Mouse (Mus musculus) limb, embryonic 13.5 days (tissue): ENCODE data around the gene Lsmem1. TPM values are rescaled to one million over a fixed set of nuclear protein-coding genes. Genes with fewer than 3 reads are reported as not detected.
A peak's percentile ranks its signal among the peaks of the same experiment; 100 is the strongest.

Experiments used
- ATAC-seq: fragments of 200-750 bp; cut with Nextera tagmentation; 2 replicates; pipeline ENCODE4 v1.8.0; 2017; ENCODE audit warnings: low read depth, moderate number of reproducible peaks, moderate TSS enrichment; ENCODE audit not compliant: low FRiP score
- H3K27ac ChIP-seq: fragments of 300-500 bp; sonication (generic); 2 replicates; pipeline ENCODE4 v1.5.1; 2015; ENCODE audit warnings: inconsistent platforms, mild to moderate bottlenecking, moderate library complexity
- H3K27me3 ChIP-seq: fragments of 300-500 bp; sonication (generic); 2 replicates; pipeline ENCODE4 v1.6.1; 2015; ENCODE audit warnings: mild to moderate bottlenecking, inconsistent platforms
- H3K36me3 ChIP-seq: fragments of 300-500 bp; sonication (generic); 2 replicates; pipeline ENCODE4 v1.6.1; 2015; ENCODE audit warnings: inconsistent platforms, mild to moderate bottlenecking, moderate library complexity
- H3K4me1 ChIP-seq: fragments of 300-500 bp; sonication (generic); 2 replicates; pipeline ENCODE4 v1.6.1; 2015; ENCODE audit warnings: inconsistent platforms
- H3K4me2 ChIP-seq: fragments of 300-500 bp; sonication (generic); replicated peaks from 2 replicates; pipeline ENCODE4 v1.6.1; 2015; ENCODE audit warnings: inconsistent platforms, mild to moderate bottlenecking, moderate library complexity
- H3K4me3 ChIP-seq: fragments of 300-500 bp; sonication (generic); 2 replicates; pipeline ENCODE4 v1.5.1; 2015; ENCODE audit warnings: moderate library complexity, mild to moderate bottlenecking, inconsistent platforms
- H3K9ac ChIP-seq: fragments of 300-500 bp; sonication (generic); 2 replicates; pipeline ENCODE4 v1.6.1; 2015; ENCODE audit warnings: mild to moderate bottlenecking, inconsistent platforms
- H3K9me3 ChIP-seq: fragments of 300-500 bp; sonication (generic); 2 replicates; pipeline ENCODE4 v1.6.1; 2016; ENCODE audit warnings: inconsistent platforms
- WGBS: fragments of 180-500 bp; shearing (Covaris S2); methylation state at CpG from one replicate; pipeline ENCODE4 v1.1.7; 2015; 5-methylcytosine and 5-hydroxymethylcytosine counted together
- polyA plus RNA-seq: library from polyadenylated mRNA; unstranded; fragments of >200 nt; fragmentation: Nextera tagmentation; extraction: Ambion mirVana; gene quantifications from 2 replicates; pipeline ENCODE4 v1.2.1, GENCODE M21; 2015

Gene Lsmem1
- 0.67 and 1.3 TPM in 2 replicates for polyA plus RNA-seq

GRCm38 (mm10) chr12:40199302-40199701 is at the start of gene Lsmem1:
Gene Lsmem1 (minus strand): TSS chr12:40199490.
- no peak within 1 kb of the TSS for H3K9ac ChIP-seq
- peak; percentile 59; the same call in 1 of the 2 replicates for ATAC-seq
- 42% methylated on average over 8 of the region's 8 CpGs for WGBS
- H3K36me3 ChIP-seq, result peaks cover 24% of the 10 kb centered on the region
- no peak within 1 kb of the TSS for H3K4me3 ChIP-seq
- H3K4me2 ChIP-seq, result peak within 1 kb of the TSS; percentile 29; the same call in 1 of the 2 replicates
- no peak within 1 kb of the TSS for H3K27ac ChIP-seq
- peaks cover 8% of the 10 kb centered on the region; the same call in 1 of the 2 replicates for H3K4me1 ChIP-seq
- H3K9me3 ChIP-seq, result no peaks in the 10 kb centered on the region
- H3K27me3 ChIP-seq, result no peaks in the 10 kb centered on the region

GRCm38 (mm10) chr12:40248454-40249180 is 49.3 kb upstream of the Lsmem1 start, which contains the start of gene Ifrd1:
Gene Ifrd1 (minus strand): TSS chr12:40248504.
- no peak within 1 kb of the TSS for H3K27ac ChIP-seq
- H3K4me1 ChIP-seq, result peaks cover 17% of the 10 kb centered on the region

GRCm38 (mm10) chr12:40247976-40248375 is 48.7 kb upstream of the Lsmem1 start:
- Histone ChIP-seq H3K9me3 (no peaks in the 10 kb centered on the region), H3K9ac (no peak overlapping the region), H3K4me1 (peaks cover 17% of the 10 kb centered on the region), H3K36me3 (no peaks in the 10 kb centered on the region), H3K4me2 (no peak overlapping the region), H3K4me3 (no peak overlapping the region), H3K27ac (no peak overlapping the region), H3K27me3 (no peaks in the 10 kb centered on the region)
- 79% methylated on average over 6 of the region's 6 CpGs for WGBS
- ATAC-seq, result peak; percentile 32

More at GRCm38 (mm10) chr12:40248454-40249180, 49.3 kb upstream of the Lsmem1 start, which contains the start of gene Ifrd1:
- 54% methylated on average over 5 of the region's 5 CpGs for WGBS
- Histone ChIP-seq H3K4me3 (no peak within 1 kb of the TSS), H3K4me2 (no peak within 1 kb of the TSS), H3K27me3 (no peaks in the 10 kb centered on the region), H3K9me3 (no peaks in the 10 kb centered on the region), H3K9ac (no peak within 1 kb of the TSS), H3K36me3 (no peaks in the 10 kb centered on the region)
- no peak for ATAC-seq

GRCm38 (mm10) chr12:40247384-40247783 is 48.1 kb upstream of the Lsmem1 start:
- H3K27me3 ChIP-seq, result no peaks in the 10 kb centered on the region
- H3K27ac ChIP-seq, result no peak overlapping the region
- no peak overlapping the region for H3K4me2 ChIP-seq
- no peaks in the 10 kb centered on the region for H3K36me3 ChIP-seq
- no peaks in the 10 kb centered on the region for H3K9me3 ChIP-seq
- no peak for ATAC-seq
- H3K4me1 ChIP-seq, result peaks cover 17% of the 10 kb centered on the region
- WGBS, result 61% methylated on average over 4 of the region's 4 CpGs
- no peak overlapping the region for H3K4me3 ChIP-seq
- H3K9ac ChIP-seq, result no peak overlapping the region

GRCm38 (mm10) chr12:40245434-40245970 is 46.2 kb upstream of the Lsmem1 start:
- Histone ChIP-seq H3K4me3 (no peak overlapping the region), H3K27ac (no peak overlapping the region), H3K4me1 (peaks cover 20% of the 10 kb centered on the region), H3K4me2 (no peak overlapping the region), H3K36me3 (no peaks in the 10 kb centered on the region), H3K27me3 (no peaks in the 10 kb centered on the region), H3K9ac (no peak overlapping the region), H3K9me3 (no peaks in the 10 kb centered on the region)
- no peak for ATAC-seq
- WGBS, result 86% methylated on average over 7 of the region's 7 CpGs

GRCm38 (mm10) chr12:40244926-40245325 is 45.6 kb upstream of the Lsmem1 start:
- H3K4me1 ChIP-seq, result peaks cover 20% of the 10 kb centered on the region
- H3K27ac ChIP-seq, result no peak overlapping the region
- no peak overlapping the region for H3K9ac ChIP-seq
- H3K36me3 ChIP-seq, result no peaks in the 10 kb centered on the region
- no peak overlapping the region for H3K4me2 ChIP-seq
- 86% methylated on average over 5 of the region's 5 CpGs for WGBS
- no peaks in the 10 kb centered on the region for H3K27me3 ChIP-seq
- H3K9me3 ChIP-seq, result no peaks in the 10 kb centered on the region
- ATAC-seq, result no peak
- no peak overlapping the region for H3K4me3 ChIP-seq

- no peak for ATAC-seq
- no peak overlapping the region for H3K4me2 ChIP-seq
- no peaks in the 10 kb centered on the region for H3K27me3 ChIP-seq
- H3K4me3 ChIP-seq, result no peak overlapping the region
- 61% methylated on average over 11 of the region's 11 CpGs for WGBS
- no peaks in the 10 kb centered on the region for H3K36me3 ChIP-seq
- H3K27ac ChIP-seq, result no peak overlapping the region
- H3K4me1 ChIP-seq, result peaks cover 17% of the 10 kb centered on the region
- H3K9ac ChIP-seq, result no peak overlapping the region
- H3K9me3 ChIP-seq, result no peaks in the 10 kb centered on the region
Observed at GRCm38 (mm10) chr12:40243821-40244221, 44.5 kb upstream of the Lsmem1 start.

- Histone ChIP-seq H3K27me3 (no peaks in the 10 kb centered on the region), H3K36me3 (no peaks in the 10 kb centered on the region), H3K9ac (no peak overlapping the region), H3K4me3 (no peak overlapping the region), H3K27ac (no peak overlapping the region), H3K4me2 (no peak overlapping the region), H3K4me1 (peaks cover 12% of the 10 kb centered on the region), H3K9me3 (no peaks in the 10 kb centered on the region)
- 70% methylated on average over 4 of the region's 4 CpGs for WGBS
- no peak for ATAC-seq
Observed at GRCm38 (mm10) chr12:40243241-40243640, 44.0 kb upstream of the Lsmem1 start.

GRCm38 (mm10) chr12:40239161-40239560 is 39.9 kb upstream of the Lsmem1 start:
- Histone ChIP-seq H3K4me2 (no peak overlapping the region), H3K9me3 (no peaks in the 10 kb centered on the region), H3K4me1 (peaks cover 2% of the 10 kb centered on the region; the same call in 1 of the 2 replicates), H3K27ac (no peak overlapping the region), H3K9ac (no peak overlapping the region), H3K27me3 (no peaks in the 10 kb centered on the region), H3K36me3 (no peaks in the 10 kb centered on the region), H3K4me3 (no peak overlapping the region)
- 92% methylated on average over 7 of the region's 7 CpGs for WGBS
- no peak for ATAC-seq

- WGBS, result 88% methylated on average over 1 of the region's 1 CpGs
- Histone ChIP-seq H3K27me3 (no peaks in the 10 kb centered on the region), H3K9ac (no peak overlapping the region), H3K27ac (no peak overlapping the region), H3K4me1 (no peaks in the 10 kb centered on the region), H3K4me2 (no peak overlapping the region), H3K36me3 (no peaks in the 10 kb centered on the region), H3K4me3 (no peak overlapping the region), H3K9me3 (no peaks in the 10 kb centered on the region)
- no peak for ATAC-seq
Observed at GRCm38 (mm10) chr12:40232231-40232630, 32.9 kb upstream of the Lsmem1 start.

GRCm38 (mm10) chr12:40231632-40232031 is 32.3 kb upstream of the Lsmem1 start:
- Histone ChIP-seq H3K4me1 (no peaks in the 10 kb centered on the region), H3K4me3 (no peak overlapping the region), H3K4me2 (no peak overlapping the region), H3K9ac (no peak overlapping the region), H3K9me3 (no peaks in the 10 kb centered on the region), H3K36me3 (no peaks in the 10 kb centered on the region), H3K27ac (no peak overlapping the region), H3K27me3 (no peaks in the 10 kb centered on the region)
- WGBS, result 94% methylated on average over 2 of the region's 2 CpGs
- no peak for ATAC-seq

GRCm38 (mm10) chr12:40224171-40224880 is 25.0 kb upstream of the Lsmem1 start:
- Histone ChIP-seq H3K27ac (no peak overlapping the region), H3K36me3 (no peaks in the 10 kb centered on the region), H3K4me1 (peaks cover 23% of the 10 kb centered on the region), H3K4me3 (no peak overlapping the region), H3K9ac (no peak overlapping the region), H3K27me3 (no peaks in the 10 kb centered on the region), H3K4me2 (no peak overlapping the region), H3K9me3 (no peaks in the 10 kb centered on the region)
- ATAC-seq, result no peak
- WGBS, result 93% methylated on average over 9 of the region's 9 CpGs
